In genomic region chr11:55209626-55210353, GRCm38 (mm10) we compare ENCODE assay signal across 17 mouse cellular contexts. TPM values are rescaled to one million over a fixed set of nuclear protein-coding genes. Genes with fewer than 3 reads are reported as not detected.
A peak's percentile ranks its signal among the peaks of the same experiment; 100 is the strongest.
DNase-seq lines count a peak whose midpoint lies in the region; ATAC-seq lines count a peak whose summit lies in the region.
"Had no signal": no experiment of that assay in that cellular context is flagged by ENCODE, and none has a peak within 500 bp of the region (broad histone marks: within the 10 kb centered on the region; RNA-seq: fewer than 3 reads in every experiment).

No protein-coding gene starts in this region.

- 62% methylated on average over 6 of the region's 6 CpGs for WGBS in liver, embryonic 15.5 days (ENCODE audit: insufficient replicate concordance)
- 87% methylated on average over 6 of the region's 6 CpGs for WGBS in neural tube, embryonic 15.5 days
- 84% methylated on average over 6 of the region's 6 CpGs for WGBS in forebrain, embryonic 11.5 days

- H3K27ac ChIP-seq in liver, embryonic 15.5 days (replicated peaks): peak overlapping the region; percentile 79
- no peak overlapping the region for H3K27ac ChIP-seq in neural tube, embryonic 15.5 days (replicated peaks)
- H3K27ac ChIP-seq in forebrain, embryonic 11.5 days (ENCODE audit: low read depth, low read length): no peak overlapping the region
- H3K27ac ChIP-seq: hindbrain, embryonic 14.5 days; neural tube, embryonic 13.5 days had no signal

- no peak overlapping the region for H3K9ac ChIP-seq in liver, embryonic 15.5 days
- no peak overlapping the region for H3K9ac ChIP-seq in neural tube, embryonic 15.5 days (replicated peaks)
- H3K9ac ChIP-seq in forebrain, embryonic 11.5 days (ENCODE audit: low read length): no peak overlapping the region
- H3K9ac ChIP-seq: hindbrain, embryonic 14.5 days; neural tube, embryonic 13.5 days had no signal

- no peaks in the 10 kb centered on the region for H3K9me3 ChIP-seq in liver, embryonic 15.5 days (replicated peaks)
- no peaks in the 10 kb centered on the region for H3K9me3 ChIP-seq in neural tube, embryonic 15.5 days (replicated peaks)
- no peaks in the 10 kb centered on the region for H3K9me3 ChIP-seq in forebrain, embryonic 11.5 days (ENCODE audit: control insufficient read depth, low read length)
- H3K9me3 ChIP-seq: neural tube, embryonic 13.5 days had no signal

- H3K36me3 ChIP-seq in liver, embryonic 15.5 days (replicated peaks): no peaks in the 10 kb centered on the region; the same call in 1 of the 2 replicates
- no peaks in the 10 kb centered on the region for H3K36me3 ChIP-seq in neural tube, embryonic 15.5 days
- H3K36me3 ChIP-seq in forebrain, embryonic 11.5 days (ENCODE audit: control insufficient read depth, insufficient read depth, low read length): no peaks in the 10 kb centered on the region

- H3K4me3 ChIP-seq in liver, embryonic 15.5 days (replicated peaks): no peak overlapping the region
- H3K4me3 ChIP-seq in neural tube, embryonic 15.5 days (replicated peaks): no peak overlapping the region
- H3K4me3 ChIP-seq in forebrain, embryonic 11.5 days (ENCODE audit: low read depth, low read length): no peak overlapping the region
- H3K4me3 ChIP-seq: neural tube, embryonic 13.5 days had no signal

- peaks cover 60% of the 10 kb centered on the region for H3K4me1 ChIP-seq in liver, embryonic 15.5 days (replicated peaks)
- peaks cover 28% of the 10 kb centered on the region for H3K4me1 ChIP-seq in neural tube, embryonic 15.5 days
- H3K4me1 ChIP-seq in forebrain, embryonic 11.5 days (replicated peaks; ENCODE audit: control insufficient read depth, insufficient read depth, low read length): no peaks in the 10 kb centered on the region; the same call in 1 of the 2 replicates

- H3K27me3 ChIP-seq in liver, embryonic 15.5 days: no peaks in the 10 kb centered on the region
- H3K27me3 ChIP-seq in neural tube, embryonic 15.5 days (replicated peaks): no peaks in the 10 kb centered on the region
- no peaks in the 10 kb centered on the region for H3K27me3 ChIP-seq in forebrain, embryonic 11.5 days (ENCODE audit: control insufficient read depth, insufficient read depth, low read length)
- H3K27me3 ChIP-seq: neural tube, embryonic 13.5 days had no signal

- peak; percentile 18; the same call in 1 of the 2 replicates for ATAC-seq in liver, embryonic 15.5 days (ENCODE audit: insufficient read depth)
- no peak for ATAC-seq in neural tube, embryonic 15.5 days (ENCODE audit: low FRiP score)
- ATAC-seq in forebrain, embryonic 11.5 days (replicated peaks; ENCODE audit: low FRiP score): no peak
- ATAC-seq: forebrain, embryonic 16.5 days had no signal

- DNase-seq in kidney, adult 9 months: peak; percentile 41
- no peak for DNase-seq in kidney, postnatal 25 days
- peak; percentile 16 for DNase-seq in urinary bladder, postnatal 14 days (ENCODE audit: low spot score)
- DNase-seq in urinary bladder, postnatal 25 days (ENCODE audit: low spot score): no peak
- no peak for DNase-seq in forebrain, embryonic 11.5 days (ENCODE audit: low spot score)
- DNase-seq: cerebellum, adult 9-11 months; gastrocnemius, postnatal 10 days; lung, postnatal 10 days; midbrain, embryonic 14.5 days; right cerebral cortex, adult 18-20 months; thymus, adult 2 months had no signal

- peak overlapping the region; percentile 38 for H3K4me2 ChIP-seq in liver, embryonic 15.5 days
- H3K4me2 ChIP-seq in neural tube, embryonic 15.5 days: no peak overlapping the region
- no peak overlapping the region for H3K4me2 ChIP-seq in forebrain, embryonic 11.5 days (ENCODE audit: low read depth, low read length, severe bottlenecking)
- H3K4me2 ChIP-seq: hindbrain, embryonic 14.5 days; neural tube, embryonic 13.5 days had no signal

RNA-seq across cellular contexts. Expression of gene Slc36a1, which starts 5.6 kb away (rescaled TPM):
- polyA plus RNA-seq in liver, embryonic 15.5 days (2015; fragmentation: Nextera tagmentation; extraction: Ambion mirVana): 1.8 and 2.6 TPM in 2 replicates
- polyA plus RNA-seq in neural tube, embryonic 15.5 days (2015; fragmentation: Nextera tagmentation; extraction: Ambion mirVana): 4.7 and 6.7 TPM in 2 replicates
- 1.6 and 2.8 TPM in 2 replicates for polyA plus RNA-seq in forebrain, embryonic 11.5 days (2014; fragmentation: Nextera tagmentation; extraction: Ambion mirVana)

RNA-seq across cellular contexts. Expression of gene Slc36a2, which starts 24.9 kb away (rescaled TPM):
- 27.3 and 33.2 TPM in 2 replicates for polyA plus RNA-seq in liver, embryonic 15.5 days (2015; fragmentation: Nextera tagmentation; extraction: Ambion mirVana)
- polyA plus RNA-seq in neural tube, embryonic 15.5 days (2015; fragmentation: Nextera tagmentation; extraction: Ambion mirVana): 0.51 and 0.55 TPM in 2 replicates
- not detected in 2 replicates for polyA plus RNA-seq in forebrain, embryonic 11.5 days (2014; fragmentation: Nextera tagmentation; extraction: Ambion mirVana)

RNA-seq across cellular contexts. Expression of gene Slc36a3, which starts 58.3 kb away (rescaled TPM):
- not detected in 2 replicates for polyA plus RNA-seq in liver, embryonic 15.5 days (2015; fragmentation: Nextera tagmentation; extraction: Ambion mirVana)
- polyA plus RNA-seq in neural tube, embryonic 15.5 days (2015; fragmentation: Nextera tagmentation; extraction: Ambion mirVana): not detected in 2 replicates
- not detected in 2 replicates for polyA plus RNA-seq in forebrain, embryonic 11.5 days (2014; fragmentation: Nextera tagmentation; extraction: Ambion mirVana)
- polyA plus RNA-seq: forebrain, embryonic 16.5 days; heart, embryonic 14.5 days; hindbrain, embryonic 14.5 days; midbrain, embryonic 14.5 days; neural tube, embryonic 13.5 days had no signal

Comparison
In these comparisons a context has a peak if more than half of its experiments do, and no peak if none do; other contexts are left out.
1. DNase-seq: peak in kidney, adult 9 months (single experiment) and urinary bladder, postnatal 14 days (single experiment); none in kidney, postnatal 25 days (0 of 2), urinary bladder, postnatal 25 days (single experiment) and forebrain, embryonic 11.5 days (single experiment).
2. RNA of gene Slc36a2, which starts 24.9 kb away (polyA plus RNA-seq): 27.3 to 33.2 TPM in liver, embryonic 15.5 days; 0.51 to 0.55 TPM in neural tube, embryonic 15.5 days and not detected in forebrain, embryonic 11.5 days; every median in the first group is over 10 times any median in the second.